Mouse (Mus musculus): ENCODE data around the gene Cdkl4. TPM values are rescaled to one million over a fixed set of nuclear protein-coding genes. Genes with fewer than 3 reads are reported as not detected.
A peak's percentile ranks its signal among the peaks of the same experiment; 100 is the strongest.

Gene Cdkl4
- polyA plus RNA-seq, 2 experiments from 2014 or later: 0.46 to 0.53 TPM

DNA sequence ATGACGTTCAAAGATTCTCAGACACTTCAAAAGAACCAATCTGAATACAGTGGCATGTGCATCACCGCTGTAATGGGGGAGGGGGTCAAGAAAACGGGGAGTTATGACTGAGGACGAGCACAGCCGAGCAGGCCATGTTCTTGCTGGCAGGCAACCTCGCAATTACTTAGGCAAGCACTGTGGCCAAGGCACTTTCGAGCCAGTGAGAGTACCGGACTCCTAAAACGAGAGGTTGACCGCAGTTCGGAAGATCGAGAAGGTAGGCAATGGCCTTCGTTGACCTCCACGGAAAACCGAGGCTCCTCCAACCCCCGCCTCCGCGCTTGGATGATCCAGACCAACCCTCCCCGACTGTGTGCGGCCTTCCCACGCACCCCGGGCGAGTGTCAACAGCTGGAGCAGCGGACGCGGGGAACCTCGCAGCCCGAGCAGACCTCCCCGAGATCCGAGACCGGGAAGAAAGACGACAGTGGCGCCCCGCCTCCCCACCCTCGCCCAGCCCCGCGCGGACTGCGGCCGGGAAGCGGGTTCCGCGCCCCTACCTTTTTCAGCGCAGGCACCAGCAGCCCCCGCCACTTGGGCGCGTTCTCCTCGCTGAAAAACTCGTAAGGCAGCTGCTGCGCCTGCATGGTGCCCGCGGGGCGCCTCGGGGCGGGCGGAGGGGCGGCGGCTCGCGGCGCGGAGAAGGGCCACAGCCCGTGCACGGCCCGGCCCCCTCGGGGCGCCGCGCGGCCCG lies 98.2 kb downstream of the Cdkl4 start:
- peak; percentile 37 for ATAC-seq

DNA sequence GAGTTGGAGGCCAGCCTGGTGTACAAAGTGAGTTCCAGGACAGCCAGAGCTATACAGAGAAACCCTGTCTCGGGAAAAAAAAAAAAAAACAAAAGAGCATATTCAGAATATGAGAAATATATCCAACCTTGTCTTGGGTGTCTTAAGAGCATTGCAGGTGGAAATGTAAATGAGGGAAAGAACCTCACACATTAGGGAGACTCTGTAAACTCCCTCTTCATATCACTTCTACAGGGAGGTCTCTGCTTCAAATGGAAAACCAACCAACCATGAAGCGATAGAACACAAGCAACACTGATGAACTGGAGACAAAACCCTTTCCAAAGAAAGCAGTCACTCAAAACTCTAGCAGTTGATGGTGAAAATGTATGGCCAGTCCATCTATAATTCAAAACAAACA lies 99.9 kb downstream of the Cdkl4 start:
- no peak for ATAC-seq

GRCm38 (mm10) chr17:80476496-80476895 lies 101.1 kb downstream of the Cdkl4 start:
- no peak for ATAC-seq

Other genes starting within 250 kb of the Cdkl4 start
- not detected for gene Gm10190, start 204.3 kb downstream of the Cdkl4 start, polyA plus RNA-seq (2017; shearing (Covaris generic))
- gene Sos1, start 97.4 kb downstream of the Cdkl4 start, polyA plus RNA-seq (2017; shearing (Covaris generic)): 1 to 10 TPM; 4.6 to 5.4 TPM
- 1 to 10 TPM; 3.3 to 6.3 TPM for gene Map4k3, start 150.7 kb upstream of the Cdkl4 start, polyA plus RNA-seq (2017; shearing (Covaris generic))